Mouse (Mus musculus): Measurements from ENCODE around the gene Gimap9. TPM values are rescaled to one million over a fixed set of nuclear protein-coding genes. Genes with fewer than 3 reads are reported as not detected.

Gene Gimap9
- polyA plus RNA-seq, 1 experiment from 2014 or later, result 16.1 TPM

GRCm38 (mm10) chr6:48666159-48666586, 9.8 kb upstream of the Gimap9 start:
- ATAC-seq (ENCODE audit: borderline replicate concordance, extremely low read depth, low FRiP score, low TSS enrichment), result no peak
- H3K4me1 ChIP-seq, result no peaks in the 10 kb centered on the region
- no peak overlapping the region for H3K4me2 ChIP-seq
- no peak overlapping the region for H3K9ac ChIP-seq
- H3K36me3 ChIP-seq, result no peaks in the 10 kb centered on the region
- no peak overlapping the region for H3K4me3 ChIP-seq
- no peaks in the 10 kb centered on the region for H3K9me3 ChIP-seq
- no peak overlapping the region for H3K27ac ChIP-seq
- 32% methylated on average over 7 of the region's 7 CpGs for WGBS
- H3K27me3 ChIP-seq, result no peaks in the 10 kb centered on the region

- H3K9ac ChIP-seq, result no peak overlapping the region
- H3K4me3 ChIP-seq, result no peak overlapping the region
- H3K27me3 ChIP-seq, result no peaks in the 10 kb centered on the region
- H3K27ac ChIP-seq, result no peak overlapping the region
- no peaks in the 10 kb centered on the region for H3K4me1 ChIP-seq
- no peak overlapping the region for H3K4me2 ChIP-seq
- ATAC-seq (ENCODE audit: borderline replicate concordance, extremely low read depth, low FRiP score, low TSS enrichment), result no peak
- H3K36me3 ChIP-seq, result no peaks in the 10 kb centered on the region
- no peaks in the 10 kb centered on the region for H3K9me3 ChIP-seq
Measured at GRCm38 (mm10) chr6:48668022-48668421, 7.9 kb upstream of the Gimap9 start.

- Histone ChIP-seq H3K36me3 (no peaks in the 10 kb centered on the region), H3K9ac (no peak overlapping the region), H3K4me3 (no peak overlapping the region), H3K27me3 (no peaks in the 10 kb centered on the region), H3K4me1 (no peaks in the 10 kb centered on the region), H3K9me3 (no peaks in the 10 kb centered on the region), H3K4me2 (no peak overlapping the region), H3K27ac (no peak overlapping the region)
- 62% methylated on average over 2 of the region's 2 CpGs for WGBS
- ATAC-seq (ENCODE audit: borderline replicate concordance, extremely low read depth, low FRiP score, low TSS enrichment), result no peak
Measured at GRCm38 (mm10) chr6:48669446-48669969, 6.4 kb upstream of the Gimap9 start.

DNA sequence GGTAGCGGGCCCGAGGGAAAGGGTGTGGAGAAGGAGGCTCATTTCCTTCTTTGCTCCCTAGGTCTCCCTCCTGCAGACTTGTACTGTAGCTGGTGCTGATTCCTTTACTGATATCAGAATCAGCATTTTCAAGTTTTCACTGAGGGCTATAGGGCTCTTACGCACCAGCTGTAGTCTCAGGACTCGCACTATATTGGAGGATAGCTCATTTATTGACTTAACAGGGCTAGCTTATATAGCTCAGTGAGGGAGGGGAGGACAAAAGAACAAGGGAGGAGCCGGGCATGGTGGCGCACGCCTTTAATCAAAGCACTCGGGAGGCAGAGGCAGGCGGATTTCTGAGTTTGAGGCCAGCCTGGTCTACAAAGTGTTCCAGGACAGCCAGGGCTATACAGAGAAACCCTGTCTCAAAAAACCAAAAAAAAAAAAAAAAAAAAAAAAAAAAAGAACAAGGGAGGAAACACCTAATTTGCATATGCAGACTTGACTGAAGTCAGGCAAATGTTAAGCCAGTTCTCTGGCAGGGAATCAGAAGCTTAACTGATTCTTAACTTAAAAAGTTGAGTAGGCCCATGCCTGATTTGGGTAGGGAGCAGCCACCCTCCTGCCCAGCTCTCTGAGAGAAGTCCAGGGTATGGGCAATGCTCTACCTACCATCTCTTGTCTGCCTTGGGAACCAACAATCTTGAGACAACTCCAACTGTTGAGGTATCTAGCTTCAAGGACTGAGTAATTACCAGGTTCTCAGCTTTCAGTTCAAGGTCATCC, 1.5 kb upstream of the Gimap9 start:
- H3K4me3 ChIP-seq, result no peak overlapping the region
- WGBS, result 94% methylated on average over 9 of the region's 9 CpGs
- H3K4me2 ChIP-seq, result no peak overlapping the region
- no peaks in the 10 kb centered on the region for H3K4me1 ChIP-seq
- ATAC-seq (ENCODE audit: borderline replicate concordance, extremely low read depth, low FRiP score, low TSS enrichment), result no peak
- H3K9me3 ChIP-seq, result no peaks in the 10 kb centered on the region
- H3K9ac ChIP-seq, result no peak overlapping the region
- no peak overlapping the region for H3K27ac ChIP-seq
- no peaks in the 10 kb centered on the region for H3K36me3 ChIP-seq
- no peaks in the 10 kb centered on the region for H3K27me3 ChIP-seq

- Histone ChIP-seq H3K36me3 (no peaks in the 10 kb centered on the region), H3K4me2 (peak overlapping the region; percentile 45), H3K9ac (no peak overlapping the region), H3K4me1 (no peaks in the 10 kb centered on the region), H3K27ac (no peak overlapping the region), H3K9me3 (no peaks in the 10 kb centered on the region), H3K27me3 (no peaks in the 10 kb centered on the region), H3K4me3 (peak overlapping the region; percentile 32)
- WGBS, result 37% methylated on average over 10 of the region's 10 CpGs
- no peak for ATAC-seq (ENCODE audit: borderline replicate concordance, extremely low read depth, low FRiP score, low TSS enrichment)
Measured at GRCm38 (mm10) chr6:48675400-48675930, 464 bp upstream of the Gimap9 start.

GRCm38 (mm10) chr6:48676860-48677415, 1.0 kb downstream of the Gimap9 start:
- no peak for ATAC-seq (ENCODE audit: borderline replicate concordance, extremely low read depth, low FRiP score, low TSS enrichment)
- no peaks in the 10 kb centered on the region for H3K36me3 ChIP-seq
- H3K4me3 ChIP-seq, result no peak overlapping the region
- H3K9ac ChIP-seq, result no peak overlapping the region
- no peaks in the 10 kb centered on the region for H3K27me3 ChIP-seq
- no peaks in the 10 kb centered on the region for H3K9me3 ChIP-seq
- H3K27ac ChIP-seq, result no peak overlapping the region
- 82% methylated on average over 5 of the region's 5 CpGs for WGBS
- no peaks in the 10 kb centered on the region for H3K4me1 ChIP-seq
- H3K4me2 ChIP-seq, result peak overlapping the region; percentile 45; the same call in 1 of the 2 replicates

DNA sequence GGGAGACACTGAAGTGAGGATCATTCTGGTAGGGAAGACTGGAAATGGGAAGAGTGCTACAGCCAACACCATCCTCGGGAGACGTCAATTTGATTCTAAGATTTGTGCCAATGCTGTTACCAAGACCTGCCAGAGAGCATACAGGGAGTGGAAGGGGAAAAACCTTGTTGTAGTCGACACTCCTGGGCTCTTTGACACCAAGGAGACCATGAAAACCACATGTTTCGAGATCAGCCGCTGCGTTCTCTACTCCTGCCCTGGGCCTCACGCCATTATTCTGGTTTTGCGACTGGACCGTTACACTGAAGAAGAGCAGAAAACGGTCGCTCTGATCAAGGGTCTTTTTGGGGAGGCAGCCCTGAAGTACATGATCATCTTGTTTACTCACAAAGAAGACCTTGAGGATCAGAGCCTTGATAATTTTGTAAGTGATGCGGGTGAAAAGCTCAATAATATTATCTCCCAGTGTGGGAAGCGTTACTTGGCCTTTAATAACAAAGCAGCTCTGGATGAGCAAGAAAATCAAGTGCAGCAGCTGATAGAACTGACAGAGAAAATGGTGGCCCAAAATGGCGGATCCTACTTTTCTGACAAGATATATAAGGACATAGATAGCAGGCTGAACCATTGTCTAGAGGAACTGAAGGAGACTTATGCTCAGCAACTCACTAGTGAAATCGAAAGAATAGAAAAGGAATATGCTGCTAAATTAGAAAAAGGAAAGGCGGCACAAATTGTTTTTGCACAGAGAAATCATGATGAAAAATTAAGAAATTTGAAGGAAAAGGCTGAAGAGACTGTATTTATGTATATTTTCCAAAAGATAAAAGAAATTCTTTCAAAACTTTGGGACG, 1.8 kb downstream of the Gimap9 start:
- Histone ChIP-seq H3K4me3 (no peak overlapping the region), H3K27me3 (no peaks in the 10 kb centered on the region), H3K36me3 (no peaks in the 10 kb centered on the region), H3K9ac (no peak overlapping the region), H3K9me3 (no peaks in the 10 kb centered on the region), H3K4me2 (no peak overlapping the region; the same call in 1 of the 2 replicates), H3K27ac (no peak overlapping the region), H3K4me1 (no peaks in the 10 kb centered on the region)
- 92% methylated on average over 17 of the region's 17 CpGs for WGBS
- ATAC-seq (ENCODE audit: borderline replicate concordance, extremely low read depth, low FRiP score, low TSS enrichment), result no peak

- no peak overlapping the region for H3K27ac ChIP-seq
- no peak overlapping the region for H3K9ac ChIP-seq
- H3K9me3 ChIP-seq, result no peaks in the 10 kb centered on the region
- H3K36me3 ChIP-seq, result no peaks in the 10 kb centered on the region
- no peak overlapping the region for H3K4me3 ChIP-seq
- ATAC-seq (ENCODE audit: borderline replicate concordance, extremely low read depth, low FRiP score, low TSS enrichment), result no peak
- 53% methylated on average over 4 of the region's 4 CpGs for WGBS
- H3K27me3 ChIP-seq, result no peaks in the 10 kb centered on the region
- H3K4me2 ChIP-seq, result no peak overlapping the region
- no peaks in the 10 kb centered on the region for H3K4me1 ChIP-seq
Measured at GRCm38 (mm10) chr6:48678391-48678790, 2.5 kb downstream of the Gimap9 start.

- Histone ChIP-seq H3K36me3 (no peaks in the 10 kb centered on the region), H3K9ac (no peak overlapping the region), H3K9me3 (no peaks in the 10 kb centered on the region), H3K4me1 (no peaks in the 10 kb centered on the region), H3K27me3 (no peaks in the 10 kb centered on the region), H3K27ac (no peak overlapping the region), H3K4me3 (no peak overlapping the region), H3K4me2 (no peak overlapping the region)
- 67% methylated on average over 6 of the region's 6 CpGs for WGBS
- no peak for ATAC-seq (ENCODE audit: borderline replicate concordance, extremely low read depth, low FRiP score, low TSS enrichment)
Measured at GRCm38 (mm10) chr6:48679701-48680100, 3.8 kb downstream of the Gimap9 start.

- Histone ChIP-seq H3K27ac (no peak overlapping the region), H3K4me2 (no peak overlapping the region), H3K36me3 (no peaks in the 10 kb centered on the region), H3K9ac (no peak overlapping the region), H3K27me3 (no peaks in the 10 kb centered on the region), H3K4me3 (no peak overlapping the region), H3K4me1 (no peaks in the 10 kb centered on the region), H3K9me3 (no peaks in the 10 kb centered on the region)
- ATAC-seq (ENCODE audit: borderline replicate concordance, extremely low read depth, low FRiP score, low TSS enrichment), result no peak
- WGBS, result 70% methylated on average over 5 of the region's 5 CpGs
Measured at GRCm38 (mm10) chr6:48680421-48680820, 4.5 kb downstream of the Gimap9 start.

DNA sequence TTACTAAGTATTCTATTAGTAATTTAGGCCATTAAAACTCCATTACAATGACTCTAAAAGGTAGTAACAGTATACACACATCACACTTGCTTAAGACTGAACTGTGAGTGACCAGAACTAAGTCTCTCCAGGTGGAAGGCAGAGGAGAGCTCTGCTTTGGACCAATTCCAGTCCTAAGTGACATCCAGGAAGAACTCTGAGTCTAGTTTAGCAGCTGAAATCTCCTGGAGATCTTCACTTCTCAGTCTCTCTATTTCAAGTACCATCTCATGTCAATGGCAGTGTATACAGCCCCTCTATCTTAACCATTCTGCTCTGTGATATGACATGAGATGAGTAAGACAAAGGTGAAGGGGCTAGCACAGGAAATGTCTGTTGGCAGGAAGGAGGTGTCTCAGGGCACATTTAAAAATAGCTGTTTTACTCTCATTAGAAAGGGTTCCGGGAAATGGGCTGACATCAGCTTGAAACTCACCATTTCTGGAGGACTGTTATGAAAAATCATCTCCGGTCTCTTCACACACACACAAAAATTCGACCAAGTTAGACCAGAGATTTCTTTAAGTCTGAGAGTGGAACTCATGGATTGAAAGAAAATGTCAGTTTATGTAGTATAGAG, 5.7 kb downstream of the Gimap9 start:
- H3K36me3 ChIP-seq, result no peaks in the 10 kb centered on the region
- ATAC-seq (ENCODE audit: borderline replicate concordance, extremely low read depth, low FRiP score, low TSS enrichment), result no peak
- no peak overlapping the region for H3K4me3 ChIP-seq
- H3K9ac ChIP-seq, result no peak overlapping the region
- no peaks in the 10 kb centered on the region for H3K9me3 ChIP-seq
- WGBS, result 66% methylated on average over 3 of the region's 3 CpGs
- peak overlapping the region; percentile 48; the same call in 1 of the 2 replicates for H3K27ac ChIP-seq
- no peak overlapping the region for H3K4me2 ChIP-seq
- H3K4me1 ChIP-seq, result no peaks in the 10 kb centered on the region
- no peaks in the 10 kb centered on the region for H3K27me3 ChIP-seq

Measured in lung, embryonic 15.5 days (tissue).